Mouse (Mus musculus): ENCODE measurements around the gene Col5a2.

DNA sequence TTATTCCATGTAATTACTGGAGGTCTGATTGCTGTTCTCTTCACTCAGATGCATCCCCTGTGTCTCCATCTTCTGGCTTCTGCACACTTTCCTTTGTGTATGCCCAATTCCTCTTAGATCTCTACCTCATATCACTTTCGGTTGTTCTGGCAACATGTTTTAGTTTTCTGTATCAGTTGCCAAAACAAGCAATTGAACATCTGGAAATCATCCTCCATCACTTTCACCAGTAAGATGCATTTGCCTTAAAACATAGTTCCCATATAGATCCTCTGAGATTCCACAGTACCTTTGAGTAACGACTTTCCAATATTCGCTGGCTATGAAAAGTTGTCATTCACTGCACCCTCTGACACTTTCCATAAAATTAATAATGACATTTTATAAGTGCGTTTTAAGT, 20.1 kb downstream of the Col5a2 start:
- TF ChIP-seq NRF1 (IDR thresholded peaks at IDR 0.05; ENCODE audit: low read depth, low read length) (no peak), E2F4 (IDR thresholded peaks at IDR 0.05; ENCODE audit: insufficient replicate concordance, low read depth, low read length) (no peak), MAX (IDR thresholded peaks at IDR 0.05; ENCODE audit: low read length) (no peak), CTCF (conservative IDR thresholded peaks at IDR 0.05 in 1 of 2, IDR thresholded peaks at IDR 0.05 in 1 of 2; ENCODE audit: low read depth in 2 of 2, low read length in 2 of 2) (no peak), GABPA (IDR thresholded peaks at IDR 0.05; ENCODE audit: insufficient replicate concordance, low read depth, low read length) (no peak), EP300 (IDR thresholded peaks at IDR 0.05; ENCODE audit: low read length) (no peak), POLR2A (IDR thresholded peaks at IDR 0.05; ENCODE audit: low read depth, low read length) (no peak), SIN3A (IDR thresholded peaks at IDR 0.05; ENCODE audit: low read length) (no peak), MAZ (IDR thresholded peaks at IDR 0.05; ENCODE audit: low read depth, low read length) (no peak), MAFK (IDR thresholded peaks at IDR 0.05; ENCODE audit: insufficient replicate concordance, low read length) (no peak)
